Mouse (Mus musculus) midbrain, embryonic 12.5 days (tissue): ENCODE results near the gene Adam26a. TPM values are rescaled to one million over a fixed set of nuclear protein-coding genes. Genes with fewer than 3 reads are reported as not detected.
"Not testable (repeated sequence)": the region's sequence is repeated elsewhere in the genome, so short reads cannot be mapped to it uniquely, and the experiment has no call there.

Experiments
- ATAC-seq: fragments of 200-750 bp; cut with Nextera tagmentation; 2 replicates; pipeline ENCODE4 v1.8.0; 2017; ENCODE audit warnings: low read depth, moderate TSS enrichment, moderate library complexity; ENCODE audit not compliant: low FRiP score
- H3K27ac ChIP-seq: fragments of 300-500 bp; sonication (generic); replicated peaks from 2 replicates; pipeline ENCODE4 v1.5.1; 2016; ENCODE audit warnings: mild to moderate bottlenecking
- H3K27me3 ChIP-seq: fragments of 300-500 bp; sonication (generic); 2 replicates; pipeline ENCODE4 v1.6.1; 2016; ENCODE audit warnings: mild to moderate bottlenecking
- H3K36me3 ChIP-seq: fragments of 300-500 bp; sonication (generic); 2 replicates; pipeline ENCODE4 v1.6.1; 2016
- H3K4me1 ChIP-seq: fragments of 300-500 bp; sonication (generic); 2 replicates; pipeline ENCODE4 v1.6.1; 2016
- H3K4me2 ChIP-seq: fragments of 300-500 bp; sonication (generic); replicated peaks from 2 replicates; pipeline ENCODE4 v1.6.1; 2016; ENCODE audit warnings: mild to moderate bottlenecking, moderate library complexity
- H3K4me3 ChIP-seq: fragments of 300-500 bp; sonication (generic); 2 replicates; pipeline ENCODE4 v1.5.1; 2016; ENCODE audit warnings: mild to moderate bottlenecking
- H3K9ac ChIP-seq: fragments of 300-500 bp; sonication (generic); replicated peaks from 2 replicates; pipeline ENCODE4 v1.6.1; 2016; ENCODE audit warnings: mild to moderate bottlenecking, moderate library complexity
- H3K9me3 ChIP-seq: fragments of 300-500 bp; sonication (generic); 2 replicates; pipeline ENCODE4 v1.6.1; 2016; ENCODE audit warnings: mild to moderate bottlenecking
- WGBS: fragments of 180-500 bp; shearing (Covaris S2); methylation state at CpG from one replicate; pipeline ENCODE4 v1.1.7; 2016; 5-methylcytosine and 5-hydroxymethylcytosine counted together
- polyA plus RNA-seq: library from polyadenylated mRNA; unstranded; fragments of >200 nt; fragmentation: Nextera tagmentation; extraction: Ambion mirVana; gene quantifications from 2 replicates; pipeline ENCODE4 v1.2.1, GENCODE M21; 2016

The Adam26a gene
- not detected in 2 replicates for polyA plus RNA-seq

DNA sequence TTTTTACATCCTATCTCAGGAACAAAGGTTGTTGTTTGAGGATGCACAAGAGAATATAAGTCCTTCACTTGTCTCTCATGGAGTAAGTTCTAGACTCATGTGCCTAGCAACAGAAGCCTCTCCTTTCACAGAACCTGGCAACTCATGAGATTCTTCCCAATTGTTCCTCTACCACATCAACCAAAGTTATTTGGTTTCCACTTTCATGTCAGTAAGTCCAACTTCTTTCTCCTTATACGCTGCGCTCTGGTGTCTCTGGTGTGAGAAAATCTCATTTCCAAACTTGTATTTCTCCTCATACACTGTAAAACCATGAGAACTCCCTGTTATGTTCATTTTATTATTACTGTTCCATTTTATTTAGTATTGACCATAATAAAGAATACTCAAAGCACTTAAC, at the start of gene Adam26a:
TSS of gene Adam26a (minus strand) at position 101 of the 400 bp plus-strand sequence.
- not testable (repeated sequence) for H3K4me2 ChIP-seq, H3K36me3 ChIP-seq, ATAC-seq, H3K27ac ChIP-seq, H3K9me3 ChIP-seq, H3K27me3 ChIP-seq, H3K9ac ChIP-seq, H3K4me3 ChIP-seq, H3K4me1 ChIP-seq
- 97% methylated on average over 2 of the region's 2 CpGs for WGBS

DNA sequence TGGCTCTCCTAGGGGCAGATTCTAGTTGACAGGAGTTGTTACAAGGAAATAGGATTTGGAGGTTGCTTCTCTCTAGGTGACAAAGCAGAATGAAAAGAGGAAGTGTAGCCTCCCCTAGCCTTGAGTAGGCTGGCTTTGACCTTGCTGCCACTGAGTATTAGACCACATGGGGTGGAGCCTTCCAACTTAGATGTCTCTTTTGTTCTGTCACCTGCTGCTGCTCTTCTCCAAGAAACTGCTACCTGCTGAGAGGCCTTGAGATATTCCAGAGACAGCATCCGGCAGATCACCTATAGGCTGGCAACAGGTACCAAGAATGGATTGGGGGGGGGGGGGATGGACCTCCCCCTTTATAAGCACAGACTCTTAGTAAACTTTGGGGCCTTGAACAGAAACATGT, 39.5 kb upstream of the Adam26a start:
- H3K9ac ChIP-seq, result no peak overlapping the region
- no peaks in the 10 kb centered on the region for H3K27me3 ChIP-seq
- H3K4me2 ChIP-seq, result no peak overlapping the region
- H3K27ac ChIP-seq, result no peak overlapping the region
- no peaks in the 10 kb centered on the region for H3K36me3 ChIP-seq
- ATAC-seq, result no peak
- no peaks in the 10 kb centered on the region for H3K4me1 ChIP-seq
- H3K9me3 ChIP-seq, result no peaks in the 10 kb centered on the region
- no peak overlapping the region for H3K4me3 ChIP-seq
- WGBS, result 78% methylated on average over 1 of the region's 1 CpGs

DNA sequence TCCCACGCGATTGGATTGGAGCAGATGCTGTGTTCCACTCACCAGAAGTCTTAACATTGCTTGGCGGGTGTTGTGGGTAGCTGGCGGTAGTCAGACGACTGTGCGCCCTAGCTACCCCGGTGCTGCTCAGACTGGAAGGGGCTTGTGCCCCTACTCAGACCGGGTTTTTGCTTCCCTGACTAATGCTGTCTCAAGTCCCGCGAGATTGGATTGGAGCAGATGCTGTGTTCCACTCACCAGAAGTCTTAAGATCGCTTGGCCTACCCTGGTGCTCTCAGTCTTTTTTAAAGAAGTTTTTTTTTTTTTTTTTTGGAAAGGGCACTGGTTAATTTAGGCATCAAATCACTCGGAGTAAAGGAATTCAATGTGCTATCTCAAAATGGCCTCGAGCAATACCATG, 27.1 kb upstream of the Adam26a start:
- ATAC-seq, result not testable (repeated sequence)

DNA sequence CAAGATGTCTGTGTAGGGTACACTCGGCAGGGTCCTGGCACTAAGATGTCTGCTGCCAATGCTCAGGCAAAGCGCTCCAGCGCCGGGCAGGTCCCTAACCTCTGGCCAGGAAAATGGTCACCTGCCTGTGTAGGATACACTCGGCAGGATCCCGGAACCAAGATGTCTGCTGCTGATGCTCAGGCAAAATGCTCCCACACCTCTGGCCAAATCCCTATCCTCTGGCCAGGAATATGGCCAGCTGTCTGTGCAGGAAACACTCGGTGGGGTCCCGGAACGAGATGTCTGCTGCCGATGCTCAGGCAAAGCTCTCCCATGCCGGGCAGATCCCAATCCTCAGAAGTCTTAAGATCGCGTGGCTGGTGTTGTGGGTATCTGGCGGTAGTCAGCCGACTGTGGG, 26.7 kb upstream of the Adam26a start:
- WGBS, result 93% methylated on average over 15 of the region's 15 CpGs
- H3K27ac ChIP-seq, H3K4me2 ChIP-seq, H3K36me3 ChIP-seq, H3K9ac ChIP-seq, H3K4me3 ChIP-seq, H3K27me3 ChIP-seq, H3K9me3 ChIP-seq, ATAC-seq, H3K4me1 ChIP-seq: not testable (repeated sequence)

More for the DNA sequence above, 27.1 kb upstream of the Adam26a start:
- not testable (repeated sequence) for H3K9ac ChIP-seq, H3K4me3 ChIP-seq, H3K36me3 ChIP-seq, H3K4me2 ChIP-seq, H3K27me3 ChIP-seq, H3K27ac ChIP-seq, H3K9me3 ChIP-seq, H3K4me1 ChIP-seq
- 83% methylated on average over 13 of the region's 13 CpGs for WGBS

DNA sequence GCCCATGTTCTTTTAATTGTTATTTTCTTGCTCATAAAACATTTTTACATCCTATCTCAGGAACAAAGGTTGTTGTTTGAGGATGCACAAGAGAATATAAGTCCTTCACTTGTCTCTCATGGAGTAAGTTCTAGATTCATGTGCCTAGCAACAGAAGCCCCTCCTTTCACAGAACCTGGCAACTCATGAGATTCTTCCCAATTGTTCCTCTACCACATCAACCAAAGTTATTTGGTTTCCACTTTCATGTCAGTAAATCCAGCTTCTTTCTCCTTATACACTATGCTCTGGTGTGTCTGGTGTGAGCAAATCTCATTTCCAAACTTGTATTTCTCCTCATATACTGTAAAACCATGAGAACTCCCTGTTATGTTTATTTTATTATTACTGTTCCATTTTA, 48.5 kb downstream of the Adam26a start, which contains the start of gene Adam26b:
TSS of gene Adam26b (minus strand) at position 101 of the 400 bp plus-strand sequence.
- not testable (repeated sequence) for H3K4me3 ChIP-seq, H3K9ac ChIP-seq, H3K9me3 ChIP-seq, H3K27me3 ChIP-seq, H3K4me2 ChIP-seq, H3K27ac ChIP-seq, H3K36me3 ChIP-seq, H3K4me1 ChIP-seq, ATAC-seq

Other genes starting within 250 kb of the Adam26a start
- not detected in 2 replicates for gene Adam26b, start 48.6 kb downstream of the Adam26a start, polyA plus RNA-seq
- not detected in 2 replicates for gene Gm5346, start 50.6 kb upstream of the Adam26a start, polyA plus RNA-seq
- gene Adam34, start 133.3 kb upstream of the Adam26a start, polyA plus RNA-seq, result not detected in 2 replicates